Mouse (Mus musculus) liver, postnatal 0 days (tissue): ENCODE results near the gene Best1.

Experiments used
- CTCF ChIP-seq: sonication (generic); IDR thresholded peaks from 2 replicates; pipeline ENCODE4 v1.5.1; 2016; ENCODE audit warnings: antibody characterized with exemption, low read depth
- EP300 ChIP-seq: IDR thresholded peaks from 2 replicates; pipeline ENCODE4 v1.6.1; 2016; ENCODE audit warnings: antibody characterized with exemption, low read depth, mild to moderate bottlenecking

DNA sequence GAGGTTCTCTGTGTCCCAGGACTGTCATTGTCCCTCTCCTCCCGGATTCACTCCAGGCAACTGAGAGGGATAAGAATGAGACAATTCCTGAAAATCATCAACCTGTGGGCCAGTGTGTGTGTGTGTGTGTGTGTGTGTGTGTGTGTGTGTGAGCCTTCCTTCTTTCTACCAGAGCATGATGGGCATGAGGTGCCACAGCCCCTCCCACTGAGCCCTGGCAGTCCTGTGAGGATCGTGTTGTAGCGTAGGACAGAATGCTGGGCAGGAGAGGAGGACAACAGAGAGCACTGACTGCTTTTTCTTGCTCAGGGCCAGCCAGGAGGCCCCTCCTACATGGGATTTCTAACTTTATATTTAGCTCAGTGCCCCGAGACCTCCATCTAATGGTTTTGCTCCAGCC is 41.4 kb upstream of the Best1 start:
- TF ChIP-seq CTCF (no peak), EP300 (no peak)
